Mouse (Mus musculus) embryonic facial prominence, embryonic 12.5 days (tissue): ENCODE measurements around the gene Ccnl1. TPM values are rescaled to one million over a fixed set of nuclear protein-coding genes. Genes with fewer than 3 reads are reported as not detected.

Experiments
- ATAC-seq: fragments of 200-750 bp; cut with Nextera tagmentation; 2 replicates; pipeline ENCODE4 v1.8.0; 2017; ENCODE audit not compliant: insufficient number of reproducible peaks, insufficient read depth, low FRiP score, low TSS enrichment
- H3K27ac ChIP-seq: fragments of 300-500 bp; sonication (generic); 2 replicates; pipeline ENCODE4 v1.5.1; 2016; ENCODE audit warnings: mild to moderate bottlenecking
- H3K27me3 ChIP-seq: fragments of 300-500 bp; sonication (generic); 2 replicates; pipeline ENCODE4 v1.6.1; 2016; ENCODE audit warnings: mild to moderate bottlenecking, moderate library complexity
- H3K36me3 ChIP-seq: fragments of 300-500 bp; sonication (generic); 2 replicates; pipeline ENCODE4 v1.6.1; 2016; ENCODE audit warnings: mild to moderate bottlenecking
- H3K4me1 ChIP-seq: fragments of 300-500 bp; sonication (generic); 2 replicates; pipeline ENCODE4 v1.6.1; 2016
- H3K4me2 ChIP-seq: fragments of 300-500 bp; sonication (generic); replicated peaks from 2 replicates; pipeline ENCODE4 v1.6.1; 2016; ENCODE audit warnings: mild to moderate bottlenecking, moderate library complexity
- H3K4me3 ChIP-seq: fragments of 300-500 bp; sonication (generic); 2 replicates; pipeline ENCODE4 v1.5.1; 2016; ENCODE audit warnings: mild to moderate bottlenecking
- H3K9ac ChIP-seq: fragments of 300-500 bp; sonication (generic); 2 replicates; pipeline ENCODE4 v1.6.1; 2016; ENCODE audit warnings: mild to moderate bottlenecking, moderate library complexity
- H3K9me3 ChIP-seq: fragments of 300-500 bp; sonication (generic); 2 replicates; pipeline ENCODE4 v1.6.1; 2016; ENCODE audit warnings: mild to moderate bottlenecking, moderate library complexity
- WGBS: fragments of 180-500 bp; shearing (Covaris S2); methylation state at CpG from one replicate; pipeline ENCODE4 v1.1.7; 2016; 5-methylcytosine and 5-hydroxymethylcytosine counted together
- polyA plus RNA-seq: library from polyadenylated mRNA; unstranded; fragments of >200 nt; fragmentation: Nextera tagmentation; extraction: Ambion mirVana; gene quantifications from 2 replicates; pipeline ENCODE4 v1.2.1, GENCODE M21; 2016

The Ccnl1 gene
- polyA plus RNA-seq, 1 experiment from 2014 or later: 128 TPM

DNA sequence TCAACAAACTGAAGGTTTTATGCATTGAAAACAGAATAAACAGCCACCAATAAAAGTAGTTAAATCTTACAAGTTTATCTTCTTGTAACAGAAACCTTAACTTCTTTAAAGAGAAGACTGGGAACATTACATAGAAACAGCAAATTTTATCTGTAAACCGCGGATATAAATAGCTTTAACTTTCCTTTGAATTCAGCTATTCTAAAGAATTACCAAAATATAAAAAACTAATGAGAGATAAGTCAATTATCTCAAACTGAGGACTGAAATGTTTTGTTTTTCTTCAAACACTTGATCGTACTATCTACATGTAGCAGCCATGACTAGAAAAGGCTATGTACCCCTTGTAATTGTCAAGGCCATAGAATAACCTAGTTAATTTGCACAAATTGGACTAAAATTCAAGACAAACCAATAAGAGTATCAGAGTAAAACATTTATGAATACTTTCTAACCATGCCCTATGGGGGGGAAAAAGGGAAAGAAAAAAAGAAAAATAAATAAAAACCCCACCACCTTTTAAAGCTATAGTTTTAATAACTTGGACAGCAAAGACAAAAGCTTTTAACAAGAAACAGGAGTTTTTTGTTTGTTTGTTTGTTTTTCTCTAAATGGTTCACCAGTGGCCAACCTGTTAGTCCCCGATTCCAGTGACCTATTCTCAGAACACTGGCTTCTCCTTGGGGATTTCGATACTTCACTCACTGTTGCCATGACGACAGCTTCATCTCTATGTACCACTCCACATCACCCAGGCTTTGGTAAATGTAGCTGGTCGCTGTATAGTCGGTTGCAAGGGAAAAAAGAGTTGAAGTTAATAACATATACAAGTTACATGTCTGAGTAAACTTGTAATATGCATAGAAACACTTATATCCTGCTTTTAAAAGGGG, 3.3 kb downstream of the Ccnl1 start:
- 72% methylated on average over 8 of the region's 8 CpGs for WGBS
- H3K27me3 ChIP-seq: no peaks in the 10 kb centered on the region
- no peak overlapping the region for H3K27ac ChIP-seq
- H3K4me3 ChIP-seq: no peak overlapping the region
- peaks cover 39% of the 10 kb centered on the region for H3K36me3 ChIP-seq
- no peaks in the 10 kb centered on the region for H3K9me3 ChIP-seq
- peak overlapping the region; percentile 19; the same call in 1 of the 2 replicates for H3K4me2 ChIP-seq
- peaks cover 23% of the 10 kb centered on the region for H3K4me1 ChIP-seq
- H3K9ac ChIP-seq: no peak overlapping the region
- ATAC-seq: no peak

DNA sequence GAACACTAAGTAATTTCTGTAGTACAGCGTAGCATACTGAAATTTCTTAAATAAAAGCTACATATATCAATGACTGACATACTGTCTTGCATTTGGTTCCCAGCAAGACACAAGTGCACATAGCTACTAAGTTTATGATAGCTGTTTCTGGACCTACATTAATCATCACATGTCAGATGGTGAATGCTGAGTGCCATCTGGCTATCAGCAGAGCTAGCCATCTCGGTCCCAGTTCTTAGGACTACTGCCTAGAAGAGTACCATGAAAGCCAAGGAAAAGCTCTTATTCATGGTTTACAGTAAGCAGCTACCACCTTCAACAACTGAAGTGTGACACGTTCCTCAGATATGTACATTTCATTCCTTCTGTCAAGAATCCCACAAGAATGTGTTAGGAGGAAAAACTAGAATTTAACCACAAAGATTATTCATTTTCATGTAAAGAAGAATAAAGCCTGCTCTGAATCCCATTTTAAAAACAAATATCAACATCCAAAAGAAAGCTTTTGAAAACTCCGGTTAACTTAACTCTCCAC, 7.2 kb downstream of the Ccnl1 start:
- Histone ChIP-seq H3K4me1 (peaks cover 13% of the 10 kb centered on the region), H3K27me3 (no peaks in the 10 kb centered on the region), H3K27ac (no peak overlapping the region), H3K4me3 (no peak overlapping the region), H3K36me3 (peaks cover 62% of the 10 kb centered on the region), H3K4me2 (no peak overlapping the region), H3K9me3 (no peaks in the 10 kb centered on the region), H3K9ac (no peak overlapping the region)
- no peak for ATAC-seq
- 92% methylated on average over 4 of the region's 4 CpGs for WGBS

GRCm38 (mm10) chr3:65950304-65950703, 7.7 kb downstream of the Ccnl1 start:
- peaks cover 11% of the 10 kb centered on the region; the same call in 1 of the 2 replicates for H3K4me1 ChIP-seq
- H3K9ac ChIP-seq: no peak overlapping the region
- no peak for ATAC-seq
- no peak overlapping the region for H3K4me3 ChIP-seq
- 94% methylated on average over 2 of the region's 2 CpGs for WGBS
- H3K9me3 ChIP-seq: no peaks in the 10 kb centered on the region
- H3K27ac ChIP-seq: no peak overlapping the region
- no peak overlapping the region for H3K4me2 ChIP-seq
- H3K27me3 ChIP-seq: no peaks in the 10 kb centered on the region
- H3K36me3 ChIP-seq: peaks cover 66% of the 10 kb centered on the region

DNA sequence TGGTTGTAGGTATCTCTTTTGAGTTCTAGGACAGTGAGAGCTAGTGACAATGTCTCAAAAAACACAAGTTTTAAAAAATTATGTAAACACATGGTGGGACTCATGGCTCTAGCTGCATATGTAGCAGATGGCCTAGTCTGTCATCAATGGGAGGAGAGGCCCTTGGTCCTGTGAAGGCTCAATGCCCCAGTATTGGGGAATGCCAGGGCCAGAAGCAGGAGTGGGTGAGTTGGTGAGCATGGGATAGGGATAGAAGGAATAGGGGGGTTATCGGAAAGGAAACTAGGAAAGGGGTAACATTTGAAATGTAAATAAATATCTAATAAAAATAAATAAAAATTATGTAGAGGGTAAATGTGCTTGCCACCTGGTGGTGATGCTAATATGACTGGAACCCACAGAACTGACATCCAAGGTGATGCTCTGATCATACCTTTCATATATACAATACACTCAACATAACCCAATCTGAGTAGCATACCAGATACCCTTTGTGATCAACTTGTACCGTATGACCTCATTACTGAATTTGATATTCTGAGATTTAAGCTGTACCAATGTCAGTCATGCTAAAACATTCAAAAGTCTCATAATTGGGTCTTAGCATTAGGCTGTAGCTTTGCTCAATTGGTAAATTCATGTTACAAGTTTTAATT, 12.6 kb downstream of the Ccnl1 start:
- H3K36me3 ChIP-seq: peaks cover 53% of the 10 kb centered on the region
- no peak for ATAC-seq
- 95% methylated on average over 2 of the region's 2 CpGs for WGBS

GRCm38 (mm10) chr3:65944713-65945112, 13.3 kb downstream of the Ccnl1 start:
- 91% methylated on average over 3 of the region's 3 CpGs for WGBS
- H3K4me1 ChIP-seq: no peaks in the 10 kb centered on the region
- H3K4me3 ChIP-seq: no peak overlapping the region
- no peak overlapping the region for H3K9ac ChIP-seq
- no peak for ATAC-seq
- no peaks in the 10 kb centered on the region for H3K9me3 ChIP-seq
- H3K27ac ChIP-seq: no peak overlapping the region
- no peaks in the 10 kb centered on the region for H3K27me3 ChIP-seq
- H3K4me2 ChIP-seq: no peak overlapping the region
- H3K36me3 ChIP-seq: peaks cover 49% of the 10 kb centered on the region

More for the DNA sequence above, 12.6 kb downstream of the Ccnl1 start:
- H3K27ac ChIP-seq: no peak overlapping the region
- H3K4me2 ChIP-seq: no peak overlapping the region
- H3K4me3 ChIP-seq: no peak overlapping the region
- no peaks in the 10 kb centered on the region for H3K9me3 ChIP-seq
- H3K9ac ChIP-seq: no peak overlapping the region
- no peaks in the 10 kb centered on the region for H3K4me1 ChIP-seq
- no peaks in the 10 kb centered on the region for H3K27me3 ChIP-seq

GRCm38 (mm10) chr3:65943453-65943852, 14.6 kb downstream of the Ccnl1 start:
- Histone ChIP-seq H3K27me3 (no peaks in the 10 kb centered on the region), H3K4me3 (no peak overlapping the region), H3K9ac (no peak overlapping the region), H3K27ac (no peak overlapping the region), H3K9me3 (no peaks in the 10 kb centered on the region), H3K4me1 (no peaks in the 10 kb centered on the region), H3K36me3 (peaks cover 43% of the 10 kb centered on the region), H3K4me2 (no peak overlapping the region)
- no peak for ATAC-seq
- 74% methylated on average over 4 of the region's 4 CpGs for WGBS

- ATAC-seq: no peak
- H3K27ac ChIP-seq: no peak overlapping the region
- H3K9ac ChIP-seq: no peak overlapping the region
- H3K27me3 ChIP-seq: no peaks in the 10 kb centered on the region
- H3K4me3 ChIP-seq: no peak overlapping the region
- H3K4me1 ChIP-seq: no peaks in the 10 kb centered on the region
- peaks cover 22% of the 10 kb centered on the region for H3K36me3 ChIP-seq
- WGBS: 88% methylated on average over 1 of the region's 1 CpGs
- no peak overlapping the region for H3K4me2 ChIP-seq
- H3K9me3 ChIP-seq: no peaks in the 10 kb centered on the region
Observed at GRCm38 (mm10) chr3:65941052-65941451, 17.0 kb downstream of the Ccnl1 start.

GRCm38 (mm10) chr3:65938211-65938610, 19.8 kb downstream of the Ccnl1 start:
- Histone ChIP-seq H3K36me3 (peaks cover 3% of the 10 kb centered on the region; the same call in 1 of the 2 replicates), H3K4me3 (no peak overlapping the region), H3K27me3 (no peaks in the 10 kb centered on the region), H3K9ac (no peak overlapping the region), H3K9me3 (no peaks in the 10 kb centered on the region), H3K4me2 (no peak overlapping the region), H3K4me1 (no peaks in the 10 kb centered on the region), H3K27ac (no peak overlapping the region)
- WGBS: 19% methylated on average over 3 of the region's 3 CpGs
- no peak for ATAC-seq

DNA sequence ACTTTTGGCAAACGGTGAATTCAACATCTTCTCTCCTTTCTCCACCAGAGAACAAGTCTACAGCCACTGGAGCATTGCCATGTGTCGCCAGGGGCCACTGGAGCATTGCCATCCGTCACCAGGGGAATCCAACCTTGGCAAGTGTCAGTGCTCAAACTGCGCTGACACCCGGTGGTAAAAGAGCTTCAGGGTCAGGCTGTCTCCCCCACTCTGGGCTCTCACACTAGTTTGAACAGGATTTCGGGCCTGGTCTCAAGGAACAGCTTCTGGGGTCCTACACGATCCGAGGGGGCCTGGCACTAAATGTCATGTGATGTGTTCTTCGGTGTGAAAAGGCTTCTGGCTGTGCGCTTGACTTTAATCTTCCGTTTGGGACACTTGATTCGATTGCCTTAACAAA, 21.7 kb downstream of the Ccnl1 start:
- Histone ChIP-seq H3K4me3 (no peak overlapping the region), H3K36me3 (no peaks in the 10 kb centered on the region), H3K9ac (no peak overlapping the region), H3K4me2 (no peak overlapping the region), H3K27ac (no peak overlapping the region), H3K4me1 (no peaks in the 10 kb centered on the region), H3K27me3 (no peaks in the 10 kb centered on the region), H3K9me3 (no peaks in the 10 kb centered on the region)
- no peak for ATAC-seq
- WGBS: 69% methylated on average over 12 of the region's 12 CpGs

DNA sequence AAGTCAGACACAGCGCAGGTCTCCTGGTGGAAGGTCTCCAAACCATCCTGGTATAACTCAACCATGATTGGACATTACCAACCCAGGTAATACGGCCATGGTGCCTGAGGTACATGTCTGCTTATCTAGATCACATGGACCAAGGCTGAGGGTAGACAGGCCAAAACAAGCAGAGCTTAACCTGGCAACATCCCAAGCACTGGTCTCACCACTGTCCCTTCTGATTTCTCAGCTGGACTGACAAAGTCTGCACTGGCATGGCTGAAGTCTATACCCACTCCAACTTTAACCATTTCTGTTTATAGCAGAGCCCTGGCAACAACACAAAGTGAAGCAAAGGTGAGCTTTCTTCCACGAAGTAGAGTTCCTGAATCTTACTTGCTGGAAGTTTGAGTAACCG, 22.9 kb downstream of the Ccnl1 start:
- 93% methylated on average over 4 of the region's 4 CpGs for whole genome bisulfite sequencing
- no peak overlapping the region for H3K27ac ChIP-seq
- no peak overlapping the region for H3K4me3 ChIP-seq
- no peak for ATAC-seq
- no peaks in the 10 kb centered on the region for H3K36me3 ChIP-seq
- no peaks in the 10 kb centered on the region for H3K27me3 ChIP-seq
- H3K4me1 ChIP-seq: 0 out of 2 replicates have a peak, but pooled peaks cover 2% of the 10 kb centered on the region
- no peak overlapping the region for H3K4me2 ChIP-seq
- H3K9me3 ChIP-seq: no peaks in the 10 kb centered on the region
- no peak overlapping the region for H3K9ac ChIP-seq

DNA sequence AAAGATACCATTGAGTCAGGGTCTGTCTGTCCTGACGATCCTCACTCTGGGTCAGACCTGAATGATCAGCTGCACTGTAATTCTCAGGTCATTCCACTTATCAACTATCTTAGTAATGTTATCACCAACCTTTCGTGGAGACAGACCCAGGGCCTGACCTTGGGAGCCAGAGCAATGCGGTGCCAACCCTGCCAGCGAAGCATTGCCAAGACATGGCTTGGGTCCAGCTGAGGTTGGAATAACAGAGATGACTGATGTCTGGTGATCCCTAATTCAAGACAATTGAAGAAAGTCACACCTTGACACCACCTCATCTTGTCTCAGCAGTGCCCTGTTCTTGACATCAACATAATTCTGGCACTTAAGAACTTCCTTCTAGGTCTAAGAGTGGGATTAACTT, 24.3 kb downstream of the Ccnl1 start:
- H3K4me3 ChIP-seq: no peak overlapping the region
- no peaks in the 10 kb centered on the region for H3K36me3 ChIP-seq
- H3K27me3 ChIP-seq: no peaks in the 10 kb centered on the region
- no peak overlapping the region for H3K9ac ChIP-seq
- no peak overlapping the region for H3K27ac ChIP-seq
- no peaks in the 10 kb centered on the region for H3K9me3 ChIP-seq
- no peak for ATAC-seq
- WGBS: 89% methylated on average over 4 of the region's 4 CpGs
- no peak overlapping the region for H3K4me2 ChIP-seq
- peaks cover 14% of the 10 kb centered on the region for H3K4me1 ChIP-seq

DNA sequence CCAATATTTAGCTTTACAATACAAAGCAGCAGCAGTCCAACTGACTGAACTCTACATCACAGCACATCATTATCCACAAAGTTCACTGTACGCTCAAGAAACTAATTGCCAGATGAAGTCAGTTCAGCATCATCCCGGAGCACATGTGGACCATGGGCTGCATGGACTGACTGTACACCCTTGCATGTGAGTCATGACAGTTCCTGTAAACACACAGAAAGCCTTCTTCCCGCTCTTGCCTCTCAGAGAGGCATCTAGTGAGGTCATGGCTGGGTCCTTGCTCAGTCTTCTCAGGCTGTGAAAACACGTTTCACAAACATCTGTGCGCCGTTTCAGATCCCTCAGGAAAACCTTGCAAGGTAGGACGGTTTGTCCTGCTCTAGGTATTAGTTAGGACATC, 26.5 kb downstream of the Ccnl1 start:
- 79% methylated on average over 7 of the region's 7 CpGs for WGBS
- no peaks in the 10 kb centered on the region for H3K27me3 ChIP-seq
- no peak overlapping the region for H3K4me2 ChIP-seq
- H3K4me3 ChIP-seq: no peak overlapping the region
- H3K9ac ChIP-seq: no peak overlapping the region
- H3K36me3 ChIP-seq: no peaks in the 10 kb centered on the region
- H3K4me1 ChIP-seq: peaks cover 19% of the 10 kb centered on the region
- H3K27ac ChIP-seq: no peak overlapping the region
- no peaks in the 10 kb centered on the region for H3K9me3 ChIP-seq
- no peak for ATAC-seq
